Comparison of ENCODE assay signal across 14 mouse cellular contexts in genomic region chr13:20439488-20439887, GRCm38 (mm10).
"Had no signal": no experiment of that assay in that cellular context is flagged by ENCODE, and none has a peak within 500 bp of the region (broad histone marks: within the 10 kb centered on the region; RNA-seq: fewer than 3 reads in every experiment).

No protein-coding gene starts in this region.

- H3K4me2 ChIP-seq: lung, embryonic 15.5 days; neural tube, embryonic 12.5 days had no signal

- H3K9ac ChIP-seq: liver, embryonic 14.5 days; lung, embryonic 15.5 days; neural tube, embryonic 12.5 days had no signal

- ATAC-seq: lung, postnatal 0 days had no signal

- H3K36me3 ChIP-seq: lung, embryonic 15.5 days; neural tube, embryonic 12.5 days had no signal

- H3K9me3 ChIP-seq: lung, embryonic 15.5 days; megakaryocyte, embryonic 14.5 days; neural tube, embryonic 12.5 days had no signal

- DNase-seq: lung, adult 18-20 months; lung, postnatal 14 days; lung, postnatal 36 days; midbrain, embryonic 14.5 days; right cerebral cortex, postnatal 14 days; thymus, adult 18-20 months; thymus, postnatal 14 days; thymus, postnatal 36 days had no signal

- H3K4me1 ChIP-seq: lung, embryonic 15.5 days; megakaryocyte, embryonic 14.5 days; neural tube, embryonic 12.5 days had no signal

- H3K4me3 ChIP-seq: lung, embryonic 15.5 days; megakaryocyte, embryonic 14.5 days; neural tube, embryonic 12.5 days had no signal

- H3K27ac ChIP-seq: liver, embryonic 14.5 days; lung, embryonic 15.5 days; macrophage; neural tube, embryonic 12.5 days had no signal

- H3K27me3 ChIP-seq: lung, embryonic 15.5 days; megakaryocyte, embryonic 14.5 days; neural tube, embryonic 12.5 days had no signal
